Mouse (Mus musculus) T-cell, adult 2 months (primary cell): Measurements from ENCODE around the gene Tbr1.

Experiments used
- DNase-seq: peaks from one replicate; pipeline ENCODE4 v3.0.0; 2022; ENCODE audit warnings: low spot score

Gene Tbr1

DNA sequence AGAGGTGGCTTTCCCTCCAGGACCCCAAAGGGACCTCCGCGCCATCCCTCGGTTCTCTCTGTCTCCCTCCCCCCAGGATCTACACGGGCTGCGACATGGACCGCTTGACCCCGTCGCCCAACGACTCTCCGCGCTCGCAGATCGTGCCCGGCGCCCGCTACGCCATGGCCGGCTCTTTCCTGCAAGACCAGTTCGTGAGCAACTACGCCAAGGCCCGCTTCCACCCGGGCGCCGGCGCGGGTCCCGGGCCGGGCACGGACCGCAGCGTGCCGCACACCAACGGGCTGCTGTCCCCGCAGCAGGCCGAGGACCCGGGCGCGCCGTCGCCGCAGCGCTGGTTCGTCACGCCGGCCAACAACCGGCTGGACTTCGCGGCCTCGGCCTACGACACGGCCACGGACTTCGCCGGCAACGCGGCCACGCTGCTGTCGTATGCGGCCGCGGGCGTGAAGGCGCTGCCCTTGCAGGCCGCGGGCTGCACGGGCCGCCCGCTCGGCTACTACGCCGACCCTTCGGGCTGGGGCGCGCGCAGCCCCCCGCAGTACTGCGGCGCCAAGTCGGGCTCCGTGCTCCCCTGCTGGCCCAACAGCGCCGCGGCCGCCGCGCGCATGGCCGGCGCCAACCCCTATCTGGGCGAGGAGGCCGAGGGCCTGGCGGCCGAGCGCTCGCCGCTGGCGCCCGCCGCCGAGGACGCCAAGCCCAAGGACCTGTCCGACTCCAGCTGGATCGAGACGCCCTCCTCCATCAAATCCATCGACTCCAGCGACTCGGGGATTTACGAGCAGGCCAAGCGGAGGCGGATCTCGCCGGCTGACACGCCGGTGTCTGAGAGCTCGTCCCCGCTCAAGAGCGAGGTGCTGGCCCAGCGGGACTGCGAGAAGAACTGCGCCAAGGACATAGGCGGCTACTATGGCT lies 9.0 kb downstream of the Tbr1 start:
- peak; percentile 12 for DNase-seq

DNA sequence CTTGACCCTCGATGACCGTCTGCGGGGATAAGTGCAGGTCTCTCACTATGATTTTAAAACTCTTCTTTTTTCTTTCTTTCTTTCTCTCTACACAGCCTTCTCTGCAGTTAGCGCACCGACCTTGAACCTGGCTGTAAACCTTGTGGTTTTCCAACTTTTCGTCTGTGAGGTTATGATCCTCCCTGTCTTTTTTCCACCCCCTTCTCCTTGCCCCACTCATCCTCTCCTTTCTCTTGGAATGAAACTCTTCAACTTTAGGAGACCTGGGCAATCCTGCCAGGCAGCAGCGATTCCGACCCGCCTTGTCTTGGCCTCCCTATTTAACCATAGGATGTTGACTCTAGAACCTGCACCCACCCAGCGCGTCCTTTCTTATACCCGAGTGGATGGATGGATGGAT lies 9.8 kb downstream of the Tbr1 start:
- no peak for DNase-seq

DNA sequence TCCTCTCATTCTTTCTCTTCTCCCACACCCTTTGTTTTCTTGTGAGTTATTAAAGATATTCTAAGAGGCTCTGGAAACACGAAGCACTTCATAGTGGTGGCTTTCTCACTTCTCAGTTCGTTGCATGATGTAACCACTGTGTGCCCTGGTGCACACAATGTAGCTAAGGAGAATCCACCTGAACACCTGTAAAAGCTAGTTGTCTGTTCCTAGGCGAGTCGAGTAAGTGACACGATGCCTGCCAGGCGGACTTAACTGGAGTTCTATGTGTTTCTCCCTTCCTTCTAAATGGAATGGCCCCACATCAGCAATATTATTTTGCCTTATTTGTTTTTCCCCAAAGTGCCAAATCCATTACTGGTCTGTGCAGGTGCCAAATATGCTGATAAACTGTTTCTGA lies 10.4 kb downstream of the Tbr1 start:
- DNase-seq: no peak

DNA sequence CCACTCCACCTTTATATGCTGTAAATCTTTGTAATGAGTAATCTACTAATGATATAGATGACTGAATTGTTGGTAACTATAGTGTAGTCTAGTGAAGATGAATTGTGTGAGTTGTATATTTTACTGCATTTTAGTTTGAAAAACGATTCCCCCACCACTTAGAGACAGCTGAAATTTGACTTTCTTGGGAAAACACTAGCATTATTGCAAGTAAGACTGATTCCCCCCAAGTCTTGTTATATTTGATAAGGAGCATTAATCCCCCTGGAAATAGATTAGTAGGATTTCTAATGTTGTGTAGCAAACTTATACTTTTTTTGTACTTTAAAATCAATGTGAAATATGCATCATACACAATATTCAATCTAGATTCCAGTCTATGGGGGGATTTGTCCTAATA lies 10.8 kb downstream of the Tbr1 start:
- no peak for DNase-seq

DNA sequence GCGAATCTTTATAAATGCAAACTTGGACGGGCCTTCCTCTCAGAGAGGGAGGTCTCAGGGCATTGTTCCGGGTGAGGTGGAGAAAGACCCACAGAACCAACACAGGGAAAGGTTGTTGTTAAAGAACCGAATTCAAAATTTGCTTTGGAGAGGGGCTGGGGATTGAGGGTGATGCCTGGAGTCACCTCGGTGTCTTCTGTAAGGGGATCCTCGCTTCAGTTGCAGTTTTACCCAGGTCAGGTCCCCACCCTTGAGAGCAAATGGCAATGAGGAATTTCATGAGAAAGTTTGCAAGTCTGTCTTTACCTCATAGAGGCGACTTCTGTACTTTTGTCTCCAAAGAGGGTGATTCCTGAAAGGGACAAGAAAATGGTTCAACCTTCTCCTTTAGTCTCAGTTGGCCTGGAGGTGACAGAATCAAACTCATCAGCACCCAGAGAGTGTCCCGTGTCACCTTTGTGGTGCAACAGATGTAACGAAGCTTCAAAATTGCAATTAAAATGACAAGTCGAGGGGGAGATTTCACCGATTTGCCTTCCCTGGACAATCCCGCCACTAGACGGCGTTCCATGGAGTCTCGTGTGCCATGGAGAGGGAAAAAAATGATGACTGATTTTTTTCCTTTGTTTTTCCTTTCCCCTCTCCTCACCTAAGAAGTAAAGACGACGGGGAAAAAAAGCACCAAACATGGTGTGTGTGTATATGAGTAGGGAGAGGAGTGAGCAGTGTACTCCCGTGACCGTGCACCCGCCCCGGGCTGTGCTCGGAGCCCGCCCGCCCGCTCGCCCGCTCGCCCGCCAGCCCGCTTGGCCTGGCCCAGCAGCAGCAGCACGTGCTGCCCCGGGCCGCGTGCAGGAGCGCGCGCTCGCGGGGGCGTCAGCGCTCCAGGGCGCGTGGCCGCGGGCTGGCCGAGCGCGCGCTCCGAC lies 12.1 kb downstream of the Tbr1 start:
- DNase-seq: no peak

DNA sequence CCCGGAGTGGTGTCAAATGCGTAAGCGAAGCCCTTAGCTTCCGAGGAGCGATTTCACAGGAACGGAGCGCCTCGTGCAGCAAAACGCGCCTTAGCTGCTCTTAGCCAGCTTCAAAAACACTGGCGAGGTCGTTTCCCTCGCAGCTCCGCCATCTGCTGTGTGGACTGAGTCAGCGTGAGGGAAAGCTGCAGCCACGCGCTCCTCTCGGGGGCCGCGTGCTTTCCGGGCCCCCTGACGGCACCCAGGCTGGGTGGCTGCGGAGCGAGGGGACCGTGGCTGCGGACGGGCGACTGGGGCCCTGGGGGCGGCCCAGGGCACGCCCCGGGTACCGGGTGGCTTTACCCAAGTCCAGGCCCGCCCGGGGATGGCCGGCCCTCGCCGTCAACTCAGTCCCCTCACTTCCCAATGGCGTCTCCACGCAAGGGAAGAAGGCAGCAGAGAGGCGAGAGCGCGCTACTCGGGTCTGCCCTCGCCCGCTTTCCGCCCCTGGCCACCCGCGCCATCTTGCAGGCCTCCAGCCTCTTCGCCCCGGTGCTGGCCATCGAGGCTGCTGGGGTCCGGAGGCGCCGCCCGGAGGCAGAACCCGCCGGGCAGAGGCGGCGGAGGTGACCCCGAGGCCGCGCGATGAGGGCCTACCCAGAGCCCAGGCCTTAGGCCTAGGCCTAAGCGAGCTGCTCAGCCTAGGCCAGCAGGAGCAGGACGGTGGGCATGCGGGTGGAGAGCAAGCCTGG lies 13.0 kb downstream of the Tbr1 start:
- no peak for DNase-seq

DNA sequence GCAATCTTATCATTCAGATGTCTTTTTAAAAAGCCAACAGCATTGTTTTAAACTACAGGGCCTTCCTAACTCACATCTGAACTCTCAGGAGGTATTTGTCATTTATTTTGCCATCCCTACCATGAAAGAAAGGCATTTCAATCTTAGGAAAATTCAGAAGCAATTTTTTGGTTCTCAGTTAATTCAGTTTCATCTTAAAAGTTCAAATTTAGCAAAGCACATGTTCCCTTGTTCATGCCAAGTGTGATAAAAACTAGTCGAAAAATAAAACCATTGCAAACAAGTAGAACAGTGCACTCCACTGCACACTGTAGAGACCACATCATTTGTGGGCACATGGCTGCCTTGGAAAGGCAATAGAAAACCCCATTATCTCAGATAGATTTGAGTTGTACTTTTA lies 15.5 kb downstream of the Tbr1 start:
- DNase-seq: no peak

DNA sequence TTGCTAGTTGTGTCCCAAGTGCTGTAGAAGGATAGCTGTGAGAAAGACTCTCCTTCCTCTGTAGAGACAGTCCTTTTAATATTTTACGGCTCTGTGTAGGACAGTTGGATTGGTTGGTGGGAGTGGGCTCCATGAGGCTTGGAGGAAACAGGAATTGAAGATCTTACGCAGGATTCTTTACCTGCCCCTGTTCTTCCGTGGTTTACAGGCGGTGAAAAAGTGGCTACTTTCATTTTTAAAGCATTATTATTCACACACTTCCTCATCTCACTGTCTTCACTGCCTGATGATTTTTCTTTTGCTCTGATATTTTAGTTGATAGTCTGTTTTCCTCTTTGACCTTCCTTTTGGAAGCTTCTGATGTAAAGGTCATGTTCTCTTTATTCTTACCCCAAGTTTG lies 17.5 kb downstream of the Tbr1 start:
- DNase-seq: no peak

DNA sequence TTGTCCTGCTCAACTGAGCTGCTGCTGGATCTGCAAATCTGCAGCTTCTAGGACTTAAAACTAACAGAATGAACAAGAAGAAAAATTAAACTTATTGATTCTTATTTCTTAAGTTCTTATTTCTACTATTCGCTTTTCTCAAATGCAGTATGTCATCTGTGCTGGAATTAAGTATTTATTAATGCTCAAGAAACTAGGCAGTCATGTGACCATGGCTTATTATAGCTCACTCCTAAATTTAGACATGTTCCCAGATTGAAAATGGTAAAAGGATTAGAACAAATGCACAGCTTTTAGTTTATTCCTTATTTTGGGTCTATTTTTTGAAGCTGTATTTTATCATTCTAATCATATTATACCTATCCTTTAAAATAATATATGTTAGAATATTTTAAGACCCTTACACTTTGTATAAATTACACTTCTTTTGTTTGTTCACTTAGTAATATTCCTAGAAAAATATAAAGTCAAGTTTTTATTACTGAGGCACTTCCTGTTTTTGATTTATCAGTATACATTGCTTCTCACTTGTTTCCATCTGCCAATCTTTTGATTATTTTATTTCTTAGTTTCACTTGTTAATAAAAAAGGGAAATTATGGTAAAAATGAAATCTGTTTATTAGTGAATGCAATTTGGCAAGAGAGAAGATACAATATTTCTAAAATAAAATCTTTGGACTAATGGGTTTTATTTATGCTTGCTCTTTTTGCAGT lies 20.9 kb downstream of the Tbr1 start:
- DNase-seq: no peak

DNA sequence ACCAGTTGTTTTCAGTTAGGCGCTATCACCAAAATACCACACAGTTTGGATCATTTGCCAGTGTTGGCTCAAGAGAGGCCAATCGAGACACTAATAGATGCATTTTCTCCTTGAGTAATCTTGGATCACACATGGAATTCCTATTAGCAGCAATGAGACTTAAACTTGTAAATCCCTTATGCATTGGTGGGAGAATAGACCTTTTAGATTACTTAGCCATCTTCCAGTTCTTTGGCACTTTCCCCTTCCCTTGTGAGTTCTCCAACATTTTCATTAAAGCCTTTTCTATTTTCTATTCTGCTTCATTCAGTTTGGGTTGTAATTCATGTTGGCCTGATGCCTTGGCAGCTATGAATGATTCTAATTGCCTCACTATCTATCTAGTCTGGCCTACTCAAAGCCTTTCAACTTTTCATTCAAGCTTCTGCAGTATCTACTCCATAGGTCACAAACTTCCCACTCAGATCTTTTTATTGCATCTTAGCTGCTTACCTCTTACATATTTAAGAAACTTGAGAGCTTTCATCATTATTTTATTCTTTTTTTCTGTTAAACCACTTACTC lies 34.6 kb downstream of the Tbr1 start:
- DNase-seq: no peak
